ENCODE assay signal across 7 mouse cellular contexts in the genomic region with DNA sequence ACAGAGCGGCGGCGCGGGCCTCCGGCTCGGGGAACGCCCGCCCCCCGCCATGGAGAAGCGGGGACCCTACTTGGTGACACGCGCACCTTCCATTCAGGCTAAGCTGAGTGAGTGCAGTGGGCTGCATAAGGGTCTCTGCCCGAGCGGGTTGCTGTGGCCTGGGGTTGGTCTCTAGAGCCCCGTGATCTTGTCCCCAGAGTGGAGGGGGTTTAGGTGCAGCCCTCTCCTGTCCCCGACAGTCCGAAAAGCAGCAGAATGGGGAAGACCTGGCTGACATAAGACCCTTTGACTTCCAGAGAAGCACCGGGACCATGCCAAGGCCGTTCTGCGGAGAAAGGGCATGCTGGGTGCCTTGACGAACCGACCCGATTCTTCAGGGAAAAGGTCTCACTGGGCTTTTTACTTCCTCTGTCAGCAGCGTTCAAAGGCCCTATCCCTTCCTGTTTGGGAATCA. TPM values are rescaled to one million over a fixed set of nuclear protein-coding genes. Genes with fewer than 3 reads are reported as not detected.
DNase-seq lines count a peak whose midpoint lies in the region; ATAC-seq and TF ChIP-seq lines count a peak whose summit lies in the region.

No protein-coding gene starts in this region.

- TF ChIP-seq CTCF in lung, adult 2 months (IDR thresholded peaks at IDR 0.05; ENCODE audit: insufficient read depth, low read length), result no peak
- TF ChIP-seq CTCF in heart, postnatal 0 days (IDR thresholded peaks at IDR 0.05; ENCODE audit: low read depth), result no peak

- peak overlapping the region; percentile 92 for H3K27ac ChIP-seq in brown adipose tissue, adult 24 weeks (replicated peaks; ENCODE audit: low read depth, low read length)
- peak overlapping the region; percentile 71 for H3K27ac ChIP-seq in heart, postnatal 0 days (ENCODE audit: low read depth)
- H3K27ac ChIP-seq in lung, embryonic 16.5 days (ENCODE audit: low read length), result peak overlapping the region; percentile 76

- H3K4me1 ChIP-seq in lung, adult 2 months (ENCODE audit: control insufficient read depth, insufficient read depth, low read length), result peaks cover 3% of the 10 kb centered on the region; the same call in 1 of the 2 replicates
- H3K4me1 ChIP-seq in brown adipose tissue, adult 24 weeks (ENCODE audit: control insufficient read depth, insufficient read depth, insufficient read length, low read length), result peaks cover 5% of the 10 kb centered on the region; the same call in 1 of the 2 replicates
- peaks cover 13% of the 10 kb centered on the region for H3K4me1 ChIP-seq in heart, postnatal 0 days (ENCODE audit: control insufficient read depth, insufficient read depth)
- H3K4me1 ChIP-seq in lung, embryonic 16.5 days (replicated peaks; ENCODE audit: control insufficient read depth, insufficient read depth, low read length), result peaks cover 15% of the 10 kb centered on the region

- DNase-seq in lung, adult 2 months, result no peak
- DNase-seq in lung, postnatal 25 days (ENCODE audit: low spot score), result no peak
- no peak for DNase-seq in heart, postnatal 0 days (ENCODE audit: low spot score)
- DNase-seq in gastrocnemius, adult 8-10 months (ENCODE audit: low spot score in 2 of 2), result no peak
- DNase-seq in urinary bladder, adult 2 months (ENCODE audit: low spot score), result no peak

- under 1% methylated on average over 24 of the region's 24 CpGs for WGBS in lung, adult 2 months
- under 1% methylated on average over 24 of the region's 24 CpGs for WGBS in heart, postnatal 0 days
- under 1% methylated on average over 24 of the region's 24 CpGs for WGBS in lung, embryonic 16.5 days

- H3K9ac ChIP-seq in heart, postnatal 0 days (replicated peaks; ENCODE audit: low read depth, low read length), result peak overlapping the region; percentile 83
- H3K9ac ChIP-seq in lung, embryonic 16.5 days (ENCODE audit: low read length), result peak overlapping the region; percentile 97

- no peaks in the 10 kb centered on the region for H3K27me3 ChIP-seq in heart, postnatal 0 days (ENCODE audit: control insufficient read depth, insufficient read depth, low read length)
- no peaks in the 10 kb centered on the region for H3K27me3 ChIP-seq in lung, embryonic 16.5 days (ENCODE audit: control insufficient read depth, insufficient read depth, low read depth, low read length)

- TF ChIP-seq POLR2A in lung, adult 2 months (IDR thresholded peaks at IDR 0.05; ENCODE audit: borderline replicate concordance, extremely low read depth, low read depth, low read length), result no peak

- H3K36me3 ChIP-seq in heart, postnatal 0 days (replicated peaks; ENCODE audit: control insufficient read depth, insufficient read depth, low read length), result peaks cover 50% of the 10 kb centered on the region
- peaks cover 15% of the 10 kb centered on the region for H3K36me3 ChIP-seq in lung, embryonic 16.5 days (ENCODE audit: control insufficient read depth, insufficient read depth, low read length)

- H3K4me3 ChIP-seq in lung, adult 2 months (replicated peaks; ENCODE audit: extremely low read depth, low read depth, low read length), result peak overlapping the region; percentile 72
- peak overlapping the region; percentile 93 for H3K4me3 ChIP-seq in brown adipose tissue, adult 24 weeks (ENCODE audit: insufficient read depth, low read depth, low read length)
- H3K4me3 ChIP-seq in heart, postnatal 0 days (ENCODE audit: low read depth, low read length), result peak overlapping the region; percentile 68
- peak overlapping the region; percentile 89 for H3K4me3 ChIP-seq in lung, embryonic 16.5 days (ENCODE audit: low read length)

- TF ChIP-seq EP300 in heart, postnatal 0 days (IDR thresholded peaks at IDR 0.05; ENCODE audit: low read depth), result no peak

- ATAC-seq in heart, postnatal 0 days (ENCODE audit: insufficient read depth, low read depth), result peak; percentile 46
- ATAC-seq in lung, embryonic 16.5 days (ENCODE audit: low read depth), result peak; percentile 12

- no peaks in the 10 kb centered on the region for H3K9me3 ChIP-seq in heart, postnatal 0 days (replicated peaks; ENCODE audit: control insufficient read depth, low read length)
- no peaks in the 10 kb centered on the region for H3K9me3 ChIP-seq in lung, embryonic 16.5 days (ENCODE audit: control insufficient read depth, low read length)

- peak overlapping the region; percentile 95 for H3K4me2 ChIP-seq in heart, postnatal 0 days (ENCODE audit: low read depth, low read length)
- H3K4me2 ChIP-seq in lung, embryonic 16.5 days (ENCODE audit: low read depth, low read length), result peak overlapping the region; percentile 79

RNA-seq across cellular contexts. Expression of a gene that starts 0.4 kb away (rescaled TPM):
- 9.5 and 16.9 TPM in 2 replicates for polyA plus RNA-seq in lung, adult 2 months (2012; rRNA removed)
- polyA plus RNA-seq in brown adipose tissue, adult 24 weeks (2012; ENCODE audit: insufficient read depth, insufficient read length, missing spikeins), result 6.2 and 7.2 TPM in 2 replicates
- total RNA-seq in heart, postnatal 0 days (2014; rRNA removed; ENCODE audit: low replicate concordance), result 4.5 and 9.2 TPM in 2 replicates
- 8.0 and 8.8 TPM in 2 replicates for polyA plus RNA-seq in heart, postnatal 0 days (2015; fragmentation: Nextera tagmentation; extraction: Ambion mirVana)
- 18.3 and 19.0 TPM in 2 replicates for polyA plus RNA-seq in lung, embryonic 16.5 days (2015; fragmentation: Nextera tagmentation; extraction: Ambion mirVana)
- 1 to 10 TPM; 4.3 to 6.5 (median 5.5) TPM for total RNA-seq in gastrocnemius, adult 8-10 months (2022)
- 14.9 and 17.5 TPM in 2 replicates for polyA plus RNA-seq in urinary bladder, adult 2 months (2012; rRNA removed)

RNA-seq across cellular contexts. Expression of a gene that starts 14.8 kb away (rescaled TPM):
- polyA plus RNA-seq in lung, adult 2 months (2012; rRNA removed), result 18.1 and 28.4 TPM in 2 replicates
- polyA plus RNA-seq in brown adipose tissue, adult 24 weeks (2012; ENCODE audit: insufficient read depth, insufficient read length, missing spikeins), result 15.3 and 17.6 TPM in 2 replicates
- 130 TPM in 2 replicates for total RNA-seq in heart, postnatal 0 days (2014; rRNA removed; ENCODE audit: low replicate concordance)
- polyA plus RNA-seq in heart, postnatal 0 days (2015; fragmentation: Nextera tagmentation; extraction: Ambion mirVana), result 97.7 and 99.1 TPM in 2 replicates
- 38.6 and 40.9 TPM in 2 replicates for polyA plus RNA-seq in lung, embryonic 16.5 days (2015; fragmentation: Nextera tagmentation; extraction: Ambion mirVana)
- total RNA-seq in gastrocnemius, adult 8-10 months (2022), result 10 to 100 TPM; 71.2 to 89.3 (median 74.4) TPM
- polyA plus RNA-seq in urinary bladder, adult 2 months (2012; rRNA removed), result 21.3 and 22.5 TPM in 2 replicates

RNA-seq across cellular contexts. Expression of a gene that starts 16.7 kb away (rescaled TPM):
- polyA plus RNA-seq in lung, adult 2 months (2012; rRNA removed), result 166 and 181 TPM in 2 replicates
- polyA plus RNA-seq in brown adipose tissue, adult 24 weeks (2012; ENCODE audit: insufficient read depth, insufficient read length, missing spikeins), result 2,595 and 2,603 TPM in 2 replicates
- total RNA-seq in heart, postnatal 0 days (2014; rRNA removed; ENCODE audit: low replicate concordance), result 1,146 and 1,154 TPM in 2 replicates
- 4,139 and 4,337 TPM in 2 replicates for polyA plus RNA-seq in heart, postnatal 0 days (2015; fragmentation: Nextera tagmentation; extraction: Ambion mirVana)
- polyA plus RNA-seq in lung, embryonic 16.5 days (2015; fragmentation: Nextera tagmentation; extraction: Ambion mirVana), result 448 and 496 TPM in 2 replicates
- 1,000 to 10,000 TPM; 1,141 to 1,247 (median 1,173) TPM for total RNA-seq in gastrocnemius, adult 8-10 months (2022)
- polyA plus RNA-seq in urinary bladder, adult 2 months (2012; rRNA removed), result 223 and 254 TPM in 2 replicates

RNA-seq across cellular contexts. Expression of a gene that starts 23.0 kb away (rescaled TPM):
- 83.0 and 103 TPM in 2 replicates for polyA plus RNA-seq in lung, adult 2 months (2012; rRNA removed)
- polyA plus RNA-seq in brown adipose tissue, adult 24 weeks (2012; ENCODE audit: insufficient read depth, insufficient read length, missing spikeins), result 17.1 and 17.8 TPM in 2 replicates
- 42.1 and 91.7 TPM in 2 replicates for total RNA-seq in heart, postnatal 0 days (2014; rRNA removed; ENCODE audit: low replicate concordance)
- polyA plus RNA-seq in heart, postnatal 0 days (2015; fragmentation: Nextera tagmentation; extraction: Ambion mirVana), result 45.9 and 46.5 TPM in 2 replicates
- polyA plus RNA-seq in lung, embryonic 16.5 days (2015; fragmentation: Nextera tagmentation; extraction: Ambion mirVana), result 66.9 and 70.3 TPM in 2 replicates
- total RNA-seq in gastrocnemius, adult 8-10 months (2022), result 10 to 100 TPM; 35.5 to 42.9 (median 37.1) TPM
- 60.9 and 62.9 TPM in 2 replicates for polyA plus RNA-seq in urinary bladder, adult 2 months (2012; rRNA removed)

RNA-seq across cellular contexts. Expression of a gene that starts 33.9 kb away (rescaled TPM):
- polyA plus RNA-seq in lung, adult 2 months (2012; rRNA removed), result 1.6 and 2.0 TPM in 2 replicates
- not detected in 2 replicates for polyA plus RNA-seq in brown adipose tissue, adult 24 weeks (2012; ENCODE audit: insufficient read depth, insufficient read length, missing spikeins)
- 13.8 and 21.3 TPM in 2 replicates for total RNA-seq in heart, postnatal 0 days (2014; rRNA removed; ENCODE audit: low replicate concordance)
- polyA plus RNA-seq in heart, postnatal 0 days (2015; fragmentation: Nextera tagmentation; extraction: Ambion mirVana), result 11.3 and 15.0 TPM in 2 replicates
- polyA plus RNA-seq in lung, embryonic 16.5 days (2015; fragmentation: Nextera tagmentation; extraction: Ambion mirVana), result 2.1 TPM in 2 replicates
- total RNA-seq in gastrocnemius, adult 8-10 months (2022), result not detected
- 1.7 and 2.8 TPM in 2 replicates for polyA plus RNA-seq in urinary bladder, adult 2 months (2012; rRNA removed)
